Mouse (Mus musculus) right cerebral cortex, postnatal 36 days (tissue): Measurements from ENCODE around the gene Olfr979.
"Not testable (repeated sequence)": the region's sequence is repeated elsewhere in the genome, so short reads cannot be mapped to it uniquely, and the experiment has no call there.

Source experiments
- DNase-seq, 2 experiments: peaks; one replicate each; pipeline ENCODE4 v3.0.0; 2022; ENCODE audit warnings: low spot score in 2 of 2, mixed read lengths in 1 of 2

The Olfr979 gene

DNA sequence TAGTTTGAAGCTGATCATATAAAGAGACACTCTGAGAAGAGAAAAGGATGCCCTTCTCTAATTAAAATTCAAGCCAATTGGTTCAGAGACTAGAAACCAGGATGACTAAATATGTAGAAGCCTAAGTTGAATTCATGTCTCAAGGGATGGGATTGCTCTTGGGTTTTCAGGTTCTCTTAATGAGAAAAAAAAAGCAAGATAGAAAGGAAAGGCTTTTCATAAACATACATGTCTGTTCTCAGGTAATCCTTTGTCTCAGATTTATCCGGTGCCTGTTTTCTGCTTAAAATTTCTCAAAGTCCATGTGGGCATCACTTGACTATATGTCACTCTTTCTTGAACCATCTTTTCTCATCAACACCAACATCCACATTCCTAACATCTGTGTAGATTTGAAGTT, at the start of gene Olfr979:
Gene Olfr979, minus strand, starts transcription at position 101 of the 400 bp plus-strand sequence.
- no peak for DNase-seq

DNA sequence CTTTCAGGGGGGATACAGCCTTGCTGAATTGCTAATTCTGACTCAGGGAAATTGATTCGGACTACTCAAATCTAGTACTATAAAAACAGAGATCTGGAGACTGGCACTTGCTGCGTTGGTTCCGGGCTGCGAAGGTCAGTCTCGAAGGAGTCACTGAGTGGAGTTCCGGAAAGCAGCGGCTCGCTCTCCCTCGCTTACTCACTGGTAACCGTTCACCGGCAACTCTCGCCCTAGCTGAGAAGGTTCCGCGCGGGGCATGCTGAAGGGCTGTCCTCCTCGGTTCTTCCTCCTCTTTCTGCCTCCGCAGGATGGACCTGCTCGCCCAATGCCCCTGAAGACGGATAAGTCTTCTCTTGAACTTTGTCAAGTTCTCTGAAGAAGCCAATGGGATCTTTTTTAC, 46.9 kb upstream of the Olfr979 start:
- DNase-seq, result no peak

DNA sequence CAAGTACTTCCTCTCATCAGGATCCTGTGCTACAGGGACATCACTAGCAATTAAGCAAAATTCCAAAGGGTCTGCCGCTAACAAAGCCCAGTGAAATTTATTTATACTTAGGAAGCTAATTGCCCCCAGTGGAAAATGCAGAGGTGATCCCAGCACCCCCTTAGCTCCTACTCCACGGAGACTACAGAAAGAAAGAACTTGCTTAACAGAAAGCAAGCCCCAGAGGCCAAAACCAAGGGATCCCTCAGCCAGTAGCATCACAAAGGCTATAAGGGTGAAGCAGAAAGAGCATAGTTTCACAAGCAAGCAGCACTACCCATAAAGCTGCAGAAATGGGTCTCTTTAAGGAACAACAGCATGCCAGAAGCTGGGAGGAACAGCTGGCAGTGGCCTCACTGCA, 17.9 kb upstream of the Olfr979 start, which contains the start of gene Olfr981:
Gene Olfr981, plus strand, starts transcription at position 301 of the 400 bp plus-strand sequence.
- no peak for DNase-seq

DNA sequence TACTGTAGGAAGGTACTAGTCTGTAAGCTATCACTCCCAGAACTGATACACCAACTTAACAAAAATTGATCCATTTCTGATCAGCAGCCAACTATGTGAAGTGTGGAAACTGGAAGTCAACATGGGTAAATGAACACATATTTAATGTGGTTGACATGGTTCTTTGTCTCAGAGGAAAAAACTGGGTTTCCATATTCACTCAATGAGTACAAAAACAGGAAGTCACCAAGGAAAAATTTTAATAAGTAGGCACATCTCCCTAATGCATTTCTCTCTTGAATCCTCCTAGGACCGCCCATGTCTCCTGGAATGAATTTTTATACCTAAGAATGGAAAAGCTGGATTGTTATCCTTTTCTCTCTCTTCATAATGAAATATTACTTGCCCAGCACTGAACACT, 6.2 kb upstream of the Olfr979 start, which contains the start of gene Olfr980:
Gene Olfr980, minus strand, starts transcription at position 101 of the 400 bp plus-strand sequence.
- no peak for DNase-seq

DNA sequence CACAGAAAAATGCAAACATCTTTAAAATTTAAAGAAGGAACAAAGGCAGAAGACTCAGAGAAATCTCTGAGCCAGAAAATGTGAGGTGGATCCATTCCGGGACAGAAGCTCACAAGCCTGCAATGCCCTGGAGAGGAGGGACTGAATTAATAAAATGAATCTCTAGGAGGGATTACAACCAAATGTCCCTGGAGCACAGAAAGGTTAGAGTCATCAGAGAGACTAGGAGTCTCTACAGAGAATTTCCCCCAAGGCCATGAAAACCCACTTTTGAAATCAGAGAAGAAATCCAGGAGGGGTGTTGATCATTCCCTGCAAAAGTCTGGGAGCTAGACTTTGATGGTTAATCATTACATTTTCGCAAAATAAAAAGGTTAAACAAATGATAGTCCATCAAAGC, 11.5 kb downstream of the Olfr979 start, which contains the start of gene Olfr978:
Gene Olfr978, plus strand, starts transcription at position 301 of the 400 bp plus-strand sequence.
- DNase-seq, result no peak

DNA sequence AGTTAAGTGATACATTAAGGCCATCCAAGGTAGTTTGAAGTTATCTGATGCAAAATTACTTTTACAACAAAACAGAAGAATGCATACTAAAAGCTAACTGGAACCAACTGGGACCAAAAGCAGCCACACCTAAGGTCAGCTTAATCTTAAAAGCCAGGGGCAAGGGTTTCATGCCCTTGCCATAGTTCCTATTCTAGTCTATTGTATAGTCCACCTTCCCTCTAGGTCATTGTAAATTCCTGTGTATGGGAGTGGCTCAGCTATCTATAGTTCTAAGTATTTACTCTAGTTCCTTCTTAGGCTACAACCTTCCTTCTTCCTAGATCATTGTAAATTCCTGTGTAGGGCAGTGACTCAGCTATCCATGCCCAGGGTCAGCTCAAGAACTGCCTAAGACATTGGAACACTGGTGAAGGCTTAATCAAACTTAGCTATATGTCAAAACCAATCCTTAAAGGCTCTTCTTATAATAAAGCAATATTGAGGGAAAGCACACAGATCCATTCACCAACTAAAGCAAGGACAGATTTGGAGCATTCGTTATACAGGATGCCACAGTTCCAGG, 26.6 kb downstream of the Olfr979 start:
- DNase-seq, result not testable (repeated sequence)

DNA sequence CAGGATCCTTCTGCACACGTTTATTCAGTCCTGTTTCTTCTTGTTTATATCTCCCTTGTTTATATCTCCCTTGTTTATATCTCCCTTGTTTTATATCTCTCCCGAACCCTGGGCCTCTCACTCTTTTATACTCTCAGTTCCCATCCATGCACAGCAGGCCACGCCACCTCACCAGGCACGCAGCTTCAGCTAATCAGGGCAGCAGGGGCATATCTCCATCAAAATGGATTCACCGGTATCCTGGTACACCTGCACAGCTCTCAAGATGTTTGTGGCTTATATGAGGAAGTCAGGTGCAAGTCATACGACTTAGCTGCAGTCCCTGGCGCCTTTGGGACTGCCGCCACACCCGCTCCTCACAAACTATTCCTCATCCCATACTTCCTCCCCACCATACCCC, 42.2 kb downstream of the Olfr979 start, which contains the start of gene Olfr976:
Gene Olfr976, minus strand, starts transcription at position 101 of the 400 bp plus-strand sequence.
- not testable (repeated sequence) for DNase-seq

DNA sequence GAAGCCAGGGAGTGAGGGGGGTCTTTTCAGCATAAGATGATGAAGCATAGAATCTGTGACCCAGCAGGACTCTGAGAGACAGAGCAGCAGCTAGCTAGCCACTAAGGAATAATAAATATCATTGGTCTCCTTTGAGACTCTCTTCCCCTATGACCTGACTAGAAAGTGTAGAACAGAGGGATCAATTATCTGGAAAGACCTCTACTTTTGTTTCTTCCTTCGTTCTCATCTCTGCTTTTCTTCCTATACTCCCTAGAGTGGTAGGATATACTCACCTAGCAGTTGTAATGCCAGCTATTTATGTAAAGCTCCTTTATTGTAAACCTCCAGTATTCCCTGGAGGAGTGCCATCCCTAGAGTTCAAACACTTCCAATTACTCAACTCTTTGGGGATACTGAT, 51.3 kb downstream of the Olfr979 start, which contains the start of gene Olfr975:
Gene Olfr975, minus strand, starts transcription at position 101 of the 400 bp plus-strand sequence.
- DNase-seq, result no peak
